Mouse (Mus musculus): ENCODE measurements around the gene Dcst2. TPM values are rescaled to one million over a fixed set of nuclear protein-coding genes. Genes with fewer than 3 reads are reported as not detected.

The Dcst2 gene
- polyA plus RNA-seq, 1 experiment from 2014 or later = 0.34 TPM

GRCm38 (mm10) chr3:89425876-89426275 is 64.1 kb downstream of the Dcst2 start:
- no peak overlapping the region for H3K27ac ChIP-seq
- peaks cover 41% of the 10 kb centered on the region for H3K4me1 ChIP-seq (replicated peaks)
- H3K36me3 ChIP-seq = peaks cover 57% of the 10 kb centered on the region
- 91% methylated on average over 4 of the region's 4 CpGs for WGBS
- DNase-seq (ENCODE audit: low spot score) = no peak
- H3K9me3 ChIP-seq = no peaks in the 10 kb centered on the region
- no peaks in the 10 kb centered on the region for H3K27me3 ChIP-seq (ENCODE audit: insufficient read depth, poor library complexity, severe bottlenecking)
- H3K4me3 ChIP-seq = no peak overlapping the region

Other genes starting within 250 kb of the Dcst2 start
- 4.4 and 6.0 TPM in 2 replicates for gene Pklr, start 225.8 kb upstream of the Dcst2 start, polyA plus RNA-seq (2016; fragmentation: Nextera tagmentation; extraction: Ambion mirVana)
- gene Hcn3, start 201.8 kb upstream of the Dcst2 start, polyA plus RNA-seq (2016; fragmentation: Nextera tagmentation; extraction: Ambion mirVana) = 7.3 and 9.1 TPM in 2 replicates
- gene Clk2, start 197.2 kb upstream of the Dcst2 start, polyA plus RNA-seq (2016; fragmentation: Nextera tagmentation; extraction: Ambion mirVana) = 34.8 and 35.3 TPM in 2 replicates
- 98.9 and 116 TPM in 2 replicates for gene Scamp3, start 184.5 kb upstream of the Dcst2 start, polyA plus RNA-seq (2016; fragmentation: Nextera tagmentation; extraction: Ambion mirVana)
- 30.2 and 38.7 TPM in 2 replicates for gene Fam189b, start 178.8 kb upstream of the Dcst2 start, polyA plus RNA-seq (2016; fragmentation: Nextera tagmentation; extraction: Ambion mirVana)
- gene Gba, start 159.0 kb upstream of the Dcst2 start, polyA plus RNA-seq (2016; fragmentation: Nextera tagmentation; extraction: Ambion mirVana) = 41.0 and 50.0 TPM in 2 replicates
- gene Thbs3, start 146.8 kb upstream of the Dcst2 start, polyA plus RNA-seq (2016; fragmentation: Nextera tagmentation; extraction: Ambion mirVana) = 65.5 and 74.7 TPM in 2 replicates
- gene Mtx1, start 134.9 kb upstream of the Dcst2 start, polyA plus RNA-seq (2016; fragmentation: Nextera tagmentation; extraction: Ambion mirVana) = 228 and 232 TPM in 2 replicates
- 1.1 and 1.8 TPM in 2 replicates for gene Muc1, start 132.9 kb upstream of the Dcst2 start, polyA plus RNA-seq (2016; fragmentation: Nextera tagmentation; extraction: Ambion mirVana)
- gene Krtcap2, start 116.0 kb upstream of the Dcst2 start, polyA plus RNA-seq (2016; fragmentation: Nextera tagmentation; extraction: Ambion mirVana) = 276 and 282 TPM in 2 replicates
- gene Trim46, start 115.7 kb upstream of the Dcst2 start, polyA plus RNA-seq (2016; fragmentation: Nextera tagmentation; extraction: Ambion mirVana) = 5.2 and 11.6 TPM in 2 replicates
- 97.0 and 99.4 TPM in 2 replicates for gene Dpm3, start 102.6 kb upstream of the Dcst2 start, polyA plus RNA-seq (2016; fragmentation: Nextera tagmentation; extraction: Ambion mirVana)
- gene Slc50a1, start 91.4 kb upstream of the Dcst2 start, polyA plus RNA-seq (2016; fragmentation: Nextera tagmentation; extraction: Ambion mirVana) = 34.4 and 36.8 TPM in 2 replicates
- gene Efna1, start 80.8 kb upstream of the Dcst2 start, polyA plus RNA-seq (2016; fragmentation: Nextera tagmentation; extraction: Ambion mirVana) = 16.5 and 17.7 TPM in 2 replicates
- 5.9 and 10.7 TPM in 2 replicates for gene Efna3, start 39.0 kb upstream of the Dcst2 start, polyA plus RNA-seq (2016; fragmentation: Nextera tagmentation; extraction: Ambion mirVana)
- gene Efna4, start 23.9 kb upstream of the Dcst2 start, polyA plus RNA-seq (2016; fragmentation: Nextera tagmentation; extraction: Ambion mirVana) = 22.4 and 23.2 TPM in 2 replicates
- 36.4 and 38.1 TPM in 2 replicates for gene Adam15, start 12.0 kb upstream of the Dcst2 start, polyA plus RNA-seq (2016; fragmentation: Nextera tagmentation; extraction: Ambion mirVana)
- 0.09 and 0.33 TPM in 2 replicates for gene Dcst1, start 3.3 kb downstream of the Dcst2 start, polyA plus RNA-seq (2016; fragmentation: Nextera tagmentation; extraction: Ambion mirVana)
- gene Zbtb7b, start 32.8 kb downstream of the Dcst2 start, polyA plus RNA-seq (2016; fragmentation: Nextera tagmentation; extraction: Ambion mirVana) = 0.47 and 0.73 TPM in 2 replicates
- gene Lenep, start 40.8 kb downstream of the Dcst2 start, polyA plus RNA-seq (2016; fragmentation: Nextera tagmentation; extraction: Ambion mirVana) = 1.7 TPM in 1 of 2 replicates, not detected in the other
- 28.3 and 31.9 TPM in 2 replicates for gene Flad1, start 49.9 kb downstream of the Dcst2 start, polyA plus RNA-seq (2016; fragmentation: Nextera tagmentation; extraction: Ambion mirVana)
- gene Cks1b, start 56.4 kb downstream of the Dcst2 start, polyA plus RNA-seq (2016; fragmentation: Nextera tagmentation; extraction: Ambion mirVana) = 535 and 648 TPM in 2 replicates
- gene Shc1, start 56.5 kb downstream of the Dcst2 start, polyA plus RNA-seq (2016; fragmentation: Nextera tagmentation; extraction: Ambion mirVana) = 58.3 and 68.1 TPM in 2 replicates
- gene Pygo2, start 68.2 kb downstream of the Dcst2 start, polyA plus RNA-seq (2016; fragmentation: Nextera tagmentation; extraction: Ambion mirVana) = 46.0 and 50.4 TPM in 2 replicates
- gene Pbxip1, start 74.7 kb downstream of the Dcst2 start, polyA plus RNA-seq (2016; fragmentation: Nextera tagmentation; extraction: Ambion mirVana) = 21.1 and 21.6 TPM in 2 replicates
- 71.4 and 87.8 TPM in 2 replicates for gene Pmvk, start 92.6 kb downstream of the Dcst2 start, polyA plus RNA-seq (2016; fragmentation: Nextera tagmentation; extraction: Ambion mirVana)
- gene Kcnn3, start 158.2 kb downstream of the Dcst2 start, polyA plus RNA-seq (2016; fragmentation: Nextera tagmentation; extraction: Ambion mirVana) = 1.2 TPM in 2 replicates